20 mouse cellular contexts compared by ENCODE assay signal in genomic region chr14:79164334-79164733, GRCm38 (mm10).
A peak's percentile ranks its signal among the peaks of the same experiment; 100 is the strongest.
DNase-seq lines count a peak whose midpoint lies in the region; ATAC-seq lines count a peak whose summit lies in the region.
"Had no signal": no experiment of that assay in that cellular context is flagged by ENCODE, and none has a peak within 500 bp of the region (broad histone marks: within the 10 kb centered on the region; RNA-seq: fewer than 3 reads in every experiment).

No protein-coding gene starts in this region.

- H3K4me3 ChIP-seq in lung, embryonic 15.5 days = no peak overlapping the region
- H3K4me3 ChIP-seq: forebrain, embryonic 15.5 days; limb, embryonic 13.5 days; liver, embryonic 13.5 days; midbrain, embryonic 15.5 days; neural tube, embryonic 15.5 days; stomach, embryonic 15.5 days had no signal

- H3K9me3 ChIP-seq in lung, embryonic 15.5 days = no peaks in the 10 kb centered on the region
- H3K9me3 ChIP-seq: forebrain, embryonic 15.5 days; limb, embryonic 13.5 days; liver, embryonic 13.5 days; midbrain, embryonic 15.5 days; neural tube, embryonic 15.5 days; stomach, embryonic 15.5 days had no signal

- H3K27ac ChIP-seq in lung, embryonic 15.5 days = peak overlapping the region; percentile 39; the same call in 1 of the 2 replicates
- H3K27ac ChIP-seq: forebrain, embryonic 15.5 days; limb, embryonic 13.5 days; liver, embryonic 13.5 days; midbrain, embryonic 15.5 days; neural tube, embryonic 15.5 days; stomach, embryonic 15.5 days had no signal

- H3K36me3 ChIP-seq in lung, embryonic 15.5 days = no peaks in the 10 kb centered on the region
- H3K36me3 ChIP-seq: forebrain, embryonic 15.5 days; midbrain, embryonic 15.5 days; stomach, embryonic 15.5 days had no signal

- ATAC-seq in lung, embryonic 15.5 days (ENCODE audit: borderline replicate concordance, extremely low read depth, low FRiP score, low TSS enrichment) = no peak; the same call in 1 of the 2 replicates
- no peak for ATAC-seq in megakaryocyte progenitor cell, adult 5-6 weeks (replicated peaks; ENCODE audit: poor library complexity)
- ATAC-seq: CD4-positive, CD25-positive, alpha-beta regulatory T cell, adult 4 months; forebrain, embryonic 15.5 days; midbrain, embryonic 15.5 days; Patski had no signal

- no peak overlapping the region for H3K4me2 ChIP-seq in lung, embryonic 15.5 days
- H3K4me2 ChIP-seq: forebrain, embryonic 15.5 days; limb, embryonic 13.5 days; liver, embryonic 13.5 days; midbrain, embryonic 15.5 days; neural tube, embryonic 15.5 days; stomach, embryonic 15.5 days had no signal

- peak; percentile 41 for DNase-seq in adrenal gland, adult 2 months
- DNase-seq in adrenal gland, postnatal 14 days = no peak
- no peak for DNase-seq in lung, postnatal 36 days
- DNase-seq in kidney, adult 8-10 months = peak; percentile 40 to 75
- peak; percentile 60 for DNase-seq in kidney, postnatal 14 days
- no peak for DNase-seq in cerebellum, adult 11 months
- DNase-seq: embryo, embryonic 11 days; gastrocnemius, postnatal 25 days; layer of hippocampus, postnatal 36 days; liver, embryonic 13.5 days; right cerebral cortex, postnatal 25 days had no signal

- WGBS in lung, embryonic 15.5 days = 70% methylated on average over 4 of the region's 4 CpGs

- H3K4me1 ChIP-seq in lung, embryonic 15.5 days = peaks cover 6% of the 10 kb centered on the region; the same call in 1 of the 2 replicates
- H3K4me1 ChIP-seq: forebrain, embryonic 15.5 days; limb, embryonic 13.5 days; liver, embryonic 13.5 days; midbrain, embryonic 15.5 days; neural tube, embryonic 15.5 days; stomach, embryonic 15.5 days had no signal

- no peaks in the 10 kb centered on the region for H3K27me3 ChIP-seq in lung, embryonic 15.5 days
- H3K27me3 ChIP-seq: forebrain, embryonic 15.5 days; limb, embryonic 13.5 days; liver, embryonic 13.5 days; midbrain, embryonic 15.5 days; neural tube, embryonic 15.5 days; Patski; stomach, embryonic 15.5 days had no signal

- no peak overlapping the region for H3K9ac ChIP-seq in lung, embryonic 15.5 days
- H3K9ac ChIP-seq: forebrain, embryonic 15.5 days; limb, embryonic 13.5 days; liver, embryonic 13.5 days; midbrain, embryonic 15.5 days; neural tube, embryonic 15.5 days; stomach, embryonic 15.5 days had no signal

Comparison
In these comparisons a context has a peak if more than half of its experiments do, and no peak if none do; other contexts are left out.
1. DNase-seq: peak in adrenal gland, adult 2 months (single experiment), kidney, adult 8-10 months (2 of 2) and kidney, postnatal 14 days (single experiment); none in adrenal gland, postnatal 14 days (single experiment), lung, postnatal 36 days (single experiment) and cerebellum, adult 11 months (single experiment).